Mouse (Mus musculus): ENCODE measurements around the gene Tpbpb.
"Not testable (repeated sequence)": the region's sequence is repeated elsewhere in the genome, so short reads cannot be mapped to it uniquely, and the experiment has no call there.

Gene Tpbpb

GRCm38 (mm10) chr13:60904780-60905179 lies at the start of gene Tpbpb:
Gene Tpbpb, minus strand, starts transcription at chr13:60904880.
- not testable (repeated sequence) for DNase-seq (ENCODE audit: low read depth, low spot score)

GRCm38 (mm10) chr13:60941884-60942283 lies 37.2 kb upstream of the Tpbpb start, which contains the start of gene Tpbpa:
Gene Tpbpa, minus strand, starts transcription at chr13:60941984.
- DNase-seq (ENCODE audit: low read depth, low spot score): not testable (repeated sequence)

DNA sequence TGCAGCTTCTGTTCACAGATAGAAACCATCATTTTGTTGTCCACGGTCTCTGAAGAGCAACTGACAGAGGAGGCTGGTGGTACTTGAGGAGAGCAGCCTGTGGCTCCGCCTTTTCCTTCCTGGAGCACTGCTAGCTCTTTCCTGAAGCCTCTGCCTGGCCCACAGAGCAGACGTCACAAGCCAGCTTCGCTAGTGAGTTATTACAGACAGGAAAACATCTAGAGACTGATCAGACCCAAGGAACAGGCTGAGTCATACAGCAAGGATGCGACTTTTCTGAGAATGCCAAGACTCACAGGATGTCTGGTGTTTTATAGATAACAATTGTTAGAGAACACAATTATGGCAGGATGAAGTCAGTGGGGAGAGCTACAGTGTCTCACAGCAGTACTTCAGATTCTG lies 31.8 kb upstream of the Tpbpb start, which contains the start of the genes Gm49391 and Ctla2a:
TSS of gene Gm49391 (minus strand) at position 72 of the 402 bp plus-strand sequence.
TSS of gene Ctla2a (minus strand) at position 126 of the 402 bp plus-strand sequence.
- no peak for DNase-seq (ENCODE audit: low read depth, low spot score)

DNA sequence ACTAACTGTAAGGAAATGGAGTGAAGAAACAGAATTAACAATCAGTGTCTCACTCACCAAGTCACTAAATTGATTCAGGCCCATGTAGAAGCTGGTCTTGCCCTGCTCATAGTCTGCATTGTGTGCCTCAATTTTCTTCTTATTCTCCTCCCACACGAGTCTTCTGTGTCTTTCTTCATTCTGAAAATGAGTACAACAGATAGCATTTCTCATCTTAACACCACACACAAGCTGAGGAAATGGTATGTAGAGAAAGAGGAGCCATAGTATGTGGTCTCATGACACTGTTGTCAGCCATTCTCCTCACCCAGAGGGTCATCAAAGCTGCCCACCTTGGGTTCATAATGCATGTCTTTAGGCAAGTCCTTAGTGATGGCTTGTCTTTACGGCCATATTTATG lies 30.8 kb upstream of the Tpbpb start, which contains the start of gene Gm49393:
TSS of gene Gm49393 (minus strand) at position 101 of the 400 bp plus-strand sequence.
- DNase-seq (ENCODE audit: low read depth, low spot score): not testable (repeated sequence)

GRCm38 (mm10) chr13:60897328-60897727 lies 7.4 kb downstream of the Tpbpb start, which contains the start of gene Ctla2b:
Gene Ctla2b, minus strand, starts transcription at chr13:60897447.
- DNase-seq (ENCODE audit: low read depth, low spot score): no peak

DNA sequence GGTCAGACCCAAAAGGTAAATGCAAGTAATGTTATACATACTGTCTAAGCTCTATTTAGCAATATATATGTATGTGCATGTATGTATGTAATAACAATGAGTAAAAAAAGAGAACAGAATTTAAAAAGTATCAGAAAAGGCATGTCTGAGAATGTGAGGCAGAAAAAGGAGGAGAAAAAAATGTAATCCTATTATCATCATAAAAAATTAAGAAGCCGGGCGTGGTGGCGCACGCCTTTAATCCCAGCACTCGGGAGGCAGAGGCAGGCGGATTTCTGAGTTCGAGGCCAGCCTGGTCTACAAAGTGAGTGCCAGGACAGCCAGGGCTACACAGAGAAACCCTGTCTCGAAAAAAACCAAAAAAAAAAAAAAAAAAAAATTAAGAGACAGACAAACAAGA lies 7.9 kb downstream of the Tpbpb start, which contains the start of gene Gm49392:
TSS of gene Gm49392 (minus strand) at position 101 of the 400 bp plus-strand sequence.
- DNase-seq (ENCODE audit: low read depth, low spot score): not testable (repeated sequence)

GRCm38 (mm10) chr13:60895406-60896160 lies 9.1 kb downstream of the Tpbpb start:
- DNase-seq (ENCODE audit: low read depth, low spot score): no peak

DNA sequence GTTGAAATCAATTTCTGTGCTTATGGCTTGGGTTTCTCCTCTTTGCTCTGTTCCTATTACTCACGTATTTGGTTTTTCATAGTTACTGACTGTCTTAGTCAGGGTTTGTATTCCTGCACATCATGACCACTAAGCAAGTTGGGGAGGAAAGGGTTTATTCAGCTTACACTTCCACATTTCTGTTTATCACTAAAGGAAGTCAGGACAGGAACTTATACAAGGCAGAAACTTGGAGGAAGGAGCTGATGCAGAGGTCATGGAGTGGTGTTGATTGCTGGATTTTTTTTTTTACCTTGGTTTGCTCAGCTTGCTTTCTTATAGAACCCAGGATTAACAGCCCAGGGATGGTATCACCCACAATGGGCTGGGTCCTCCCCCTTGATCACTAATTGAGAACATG lies 12.4 kb downstream of the Tpbpb start:
- DNase-seq (ENCODE audit: low read depth, low spot score): no peak

GRCm38 (mm10) chr13:60864281-60864680 lies 40.4 kb downstream of the Tpbpb start, which contains the start of gene 4930486L24Rik:
Gene 4930486L24Rik, minus strand, starts transcription at chr13:60864475.
- DNase-seq (ENCODE audit: low read depth, low spot score): no peak
